Mouse (Mus musculus) bone marrow macrophage, adult 2 months (primary cell): ENCODE data around the gene Tspan32. TPM values are rescaled to one million over a fixed set of nuclear protein-coding genes. Genes with fewer than 3 reads are reported as not detected.

Experiments used
- H3K27ac ChIP-seq: 2 replicates; pipeline ENCODE4 v1.5.1; 2012; ENCODE audit warnings: low read depth, low read length; ENCODE audit not compliant: insufficient read depth
- H3K4me1 ChIP-seq: 2 replicates; pipeline ENCODE4 v1.6.1; 2012; ENCODE audit warnings: low read length; ENCODE audit not compliant: control insufficient read depth, insufficient read depth
- H3K4me3 ChIP-seq: 2 replicates; pipeline ENCODE4 v1.5.1; 2012; ENCODE audit warnings: mild to moderate bottlenecking, low read length, moderate library complexity; ENCODE audit not compliant: insufficient read depth
- CTCF ChIP-seq: IDR thresholded peaks from 2 replicates; pipeline ENCODE4 v1.5.1; 2012; ENCODE audit warnings: low read depth, mild to moderate bottlenecking, low read length, moderate library complexity
- POLR2A ChIP-seq: IDR thresholded peaks from 2 replicates; pipeline ENCODE4 v1.6.1; 2012; ENCODE audit warnings: mild to moderate bottlenecking, low read depth, low read length, borderline replicate concordance
- polyA plus RNA-seq: library from polyadenylated mRNA; stranded (reverse); fragments of >200 nt; gene quantifications from 2 replicates; pipeline ENCODE4 v1.2.4, GENCODE M21; 2012; ENCODE audit not compliant: missing spikeins, insufficient read depth, insufficient read length

Gene Tspan32
- polyA plus RNA-seq, 1 experiment: 25.7 TPM

- Histone ChIP-seq H3K4me3 (no peak overlapping the region), H3K27ac (no peak overlapping the region)
- TF ChIP-seq POLR2A (no peak), CTCF (no peak)
These were observed 37.2 kb downstream of the Tspan32 start for GRCm38 (mm10) chr7:143042089-143042488.

GRCm38 (mm10) chr7:143042897-143043300 lies 38.1 kb downstream of the Tspan32 start:
- TF ChIP-seq CTCF: no peak
- TF ChIP-seq POLR2A: no peak
- peak overlapping the region; percentile 2; the same call in 1 of the 2 replicates for H3K27ac ChIP-seq
- peaks cover 75% of the 10 kb centered on the region for H3K4me1 ChIP-seq
- H3K4me3 ChIP-seq: no peak overlapping the region

More at GRCm38 (mm10) chr7:143042089-143042488, 37.2 kb downstream of the Tspan32 start:
- H3K4me1 ChIP-seq: peaks cover 79% of the 10 kb centered on the region

GRCm38 (mm10) chr7:143044049-143044825 lies 39.4 kb downstream of the Tspan32 start:
- Histone ChIP-seq H3K27ac (no peak overlapping the region), H3K4me1 (peaks cover 68% of the 10 kb centered on the region), H3K4me3 (no peak overlapping the region)
- no peak for TF ChIP-seq POLR2A
- no peak for TF ChIP-seq CTCF

- Histone ChIP-seq H3K27ac (no peak overlapping the region), H3K4me1 (peaks cover 63% of the 10 kb centered on the region), H3K4me3 (no peak overlapping the region)
- TF ChIP-seq CTCF: no peak
- no peak for TF ChIP-seq POLR2A
These were observed 40.0 kb downstream of the Tspan32 start for GRCm38 (mm10) chr7:143044826-143045206.

GRCm38 (mm10) chr7:143046358-143046757 lies 41.5 kb downstream of the Tspan32 start:
- TF ChIP-seq POLR2A (no peak), CTCF (no peak)
- Histone ChIP-seq H3K27ac (peak overlapping the region; percentile 44), H3K4me1 (peaks cover 50% of the 10 kb centered on the region), H3K4me3 (no peak overlapping the region)

- TF ChIP-seq POLR2A (no peak), CTCF (no peak)
- Histone ChIP-seq H3K27ac (no peak overlapping the region), H3K4me3 (no peak overlapping the region), H3K4me1 (peaks cover 33% of the 10 kb centered on the region)
These were observed 44.5 kb downstream of the Tspan32 start for GRCm38 (mm10) chr7:143049331-143049730.

GRCm38 (mm10) chr7:143049841-143050816 lies 45.3 kb downstream of the Tspan32 start:
- peaks cover 41% of the 10 kb centered on the region for H3K4me1 ChIP-seq
- H3K27ac ChIP-seq: no peak overlapping the region
- TF ChIP-seq POLR2A: no peak
- TF ChIP-seq CTCF: no peak
- H3K4me3 ChIP-seq: no peak overlapping the region

- no peak for TF ChIP-seq POLR2A
- TF ChIP-seq CTCF: no peak
- H3K27ac ChIP-seq: no peak overlapping the region
- peaks cover 43% of the 10 kb centered on the region for H3K4me1 ChIP-seq
- H3K4me3 ChIP-seq: no peak overlapping the region
These were observed 46.5 kb downstream of the Tspan32 start for GRCm38 (mm10) chr7:143051316-143051715.

GRCm38 (mm10) chr7:143052626-143053007 lies 47.8 kb downstream of the Tspan32 start, which contains the start of gene Cd81:
Gene Cd81, plus strand, starts transcription at chr7:143052739.
- TF ChIP-seq CTCF (no peak), POLR2A (peak; percentile 89)
- peak within 1 kb of the TSS; percentile 50 for H3K27ac ChIP-seq
- peaks cover 46% of the 10 kb centered on the region for H3K4me1 ChIP-seq
- peak within 1 kb of the TSS; percentile 63 for H3K4me3 ChIP-seq
